Mouse (Mus musculus) mouse embryonic stem cell (cell line): Measurements from ENCODE around the gene Cd52.

Experiments used
- in situ Hi-C, 2 experiments: fragments of 300-500 bp; cut with MboI; formaldehyde crosslinking; loops; 1 replicate in 1 of 2; 3 replicates in 1 of 2; pipeline ENCODE4 v1.14.3; 2019 to 2020; ENCODE audit warnings: low sequenced_read_pairs in 2 of 2, low pct_unique_long_range_greater_than_20kb in 1 of 2, mixed read lengths in 1 of 2; ENCODE audit not compliant: unreplicated experiment in 1 of 2

The Cd52 gene

GRCm38 (mm10) chr4:134120916-134121315 is 26.0 kb upstream of the Cd52 start:
- in situ Hi-C loops: no loop called here

DNA sequence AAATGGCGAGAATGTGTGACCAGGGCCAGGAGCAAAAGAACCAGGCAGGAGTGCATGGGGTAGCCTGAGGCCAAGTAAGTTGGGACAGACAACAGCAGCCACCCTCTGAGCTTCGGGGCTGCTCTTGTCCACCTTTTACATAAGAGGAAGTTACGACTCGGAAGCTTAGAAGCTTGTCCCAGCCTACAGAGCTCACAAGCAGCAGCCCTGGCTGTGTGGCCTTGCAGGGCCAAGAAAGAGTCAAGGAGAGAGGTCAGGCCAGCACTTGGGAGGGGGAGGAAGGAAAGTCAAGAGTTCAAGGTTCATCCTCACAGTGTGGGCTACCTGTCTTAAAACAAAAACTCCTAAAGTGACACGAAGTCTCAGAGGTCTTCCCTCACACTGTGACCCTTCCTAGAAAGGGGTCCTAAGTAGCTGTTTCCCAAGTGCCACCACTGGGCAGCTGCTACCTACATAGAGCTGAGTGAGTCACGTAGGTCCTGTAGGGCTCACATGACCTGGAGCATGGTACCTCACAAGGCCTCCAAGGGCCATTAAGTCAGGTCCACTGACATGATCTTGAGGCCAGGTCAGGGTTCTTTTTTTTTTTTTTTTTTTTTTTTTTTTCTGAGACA is 25.4 kb upstream of the Cd52 start:
- in situ Hi-C loops: no loop called here

- in situ Hi-C loops: no loop called here
Measured at GRCm38 (mm10) chr4:134119644-134120043, 24.8 kb upstream of the Cd52 start.

DNA sequence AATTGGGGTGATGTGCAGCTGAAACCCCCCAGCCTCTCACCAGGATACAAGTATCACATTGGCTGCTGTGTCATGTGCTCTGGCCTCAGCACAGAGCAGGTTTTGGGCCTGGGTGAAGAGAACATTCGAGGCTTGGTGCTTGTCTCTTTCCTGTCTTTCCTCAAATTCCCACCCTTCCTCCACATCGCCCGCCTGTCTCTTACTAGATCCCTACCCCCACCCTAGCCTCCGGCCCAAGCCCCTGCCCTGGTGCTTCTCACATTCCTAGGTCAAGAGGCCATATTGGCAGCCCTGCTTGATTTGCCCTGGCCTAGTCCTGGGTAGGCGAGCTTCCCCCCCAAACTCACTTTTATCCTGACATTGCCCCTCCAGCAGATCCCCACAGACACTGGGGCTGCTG is 24.2 kb upstream of the Cd52 start:
- in situ Hi-C loops: no loop called here

- in situ Hi-C loops: no loop called here
Measured at GRCm38 (mm10) chr4:134118126-134118800, 23.4 kb upstream of the Cd52 start.

- in situ Hi-C loops: no loop called here
Measured at GRCm38 (mm10) chr4:134117012-134117411, 22.1 kb upstream of the Cd52 start.

DNA sequence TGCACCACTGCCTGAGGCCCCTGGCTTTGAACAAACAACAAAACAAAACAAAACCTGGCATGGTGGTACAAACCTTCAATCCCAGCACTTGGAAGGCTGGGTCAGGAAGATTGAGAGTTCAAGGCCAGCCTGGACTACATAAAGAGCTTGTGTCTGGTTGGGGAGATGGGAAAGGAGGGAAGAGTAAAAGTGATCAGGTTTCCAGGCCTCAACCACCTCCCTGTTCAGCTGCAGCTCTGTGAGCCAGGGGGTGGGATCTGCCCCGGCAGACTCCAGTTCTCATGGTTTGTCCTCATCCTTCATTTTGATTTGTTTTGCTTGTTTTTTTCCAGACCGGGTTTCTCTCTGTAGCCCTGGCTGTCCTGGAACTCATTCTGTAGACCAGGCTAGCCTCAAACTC is 21.6 kb upstream of the Cd52 start:
- in situ Hi-C loops: no loop called here

- in situ Hi-C loops: no loop called here
Measured at GRCm38 (mm10) chr4:134115215-134116144, 20.6 kb upstream of the Cd52 start.

DNA sequence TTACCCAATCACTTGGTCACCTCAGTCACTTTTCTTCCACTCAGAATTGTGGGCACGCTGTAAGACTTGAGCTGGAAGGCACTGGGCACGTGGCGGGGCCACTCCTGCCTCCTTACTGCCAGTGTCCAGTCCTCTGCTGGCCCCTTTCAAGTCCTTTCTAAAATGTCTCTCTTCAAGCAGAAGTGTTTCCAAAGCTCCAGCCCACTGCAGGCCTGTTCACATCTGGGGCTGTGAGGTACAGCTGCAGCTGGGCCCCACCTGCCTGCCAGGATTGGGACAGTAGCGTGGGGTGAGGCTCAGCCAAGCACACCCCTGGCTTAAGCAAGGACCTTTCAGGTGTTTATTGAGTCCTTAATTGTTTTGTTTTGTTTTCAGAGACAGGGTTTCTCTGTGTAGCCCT is 19.2 kb upstream of the Cd52 start:
- in situ Hi-C loops: no loop called here

DNA sequence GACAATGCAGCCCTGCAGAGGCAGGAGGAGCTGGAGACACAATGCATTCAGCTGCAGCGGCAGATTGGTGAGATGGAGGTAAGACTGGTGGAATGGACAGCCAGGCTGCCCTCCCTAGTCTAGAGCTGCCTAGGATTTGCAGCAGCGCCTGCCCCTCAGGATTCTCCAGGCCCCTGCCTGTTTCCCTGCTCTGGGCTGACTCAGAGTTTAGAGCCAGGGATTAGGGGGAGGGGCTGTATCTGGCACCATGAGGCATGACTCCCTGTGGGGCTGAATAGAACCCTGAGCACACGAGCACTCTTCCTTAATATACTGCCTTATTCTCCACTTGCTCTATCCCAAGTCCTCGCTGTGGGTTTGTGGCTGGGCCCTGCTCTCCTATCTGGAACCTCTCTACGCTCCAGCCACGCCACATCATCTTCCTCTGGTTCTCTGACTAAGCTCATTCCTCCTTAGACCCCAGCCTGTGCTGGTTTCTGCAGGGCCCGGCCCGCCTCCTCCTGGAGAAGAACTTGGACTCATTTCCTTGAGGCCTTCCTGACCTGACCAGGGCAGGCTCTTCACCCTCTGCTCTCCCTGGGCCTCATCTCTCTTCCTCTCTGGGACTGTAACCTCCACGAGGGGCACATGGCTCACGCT is 18.6 kb upstream of the Cd52 start:
- in situ Hi-C loops: no loop called here

DNA sequence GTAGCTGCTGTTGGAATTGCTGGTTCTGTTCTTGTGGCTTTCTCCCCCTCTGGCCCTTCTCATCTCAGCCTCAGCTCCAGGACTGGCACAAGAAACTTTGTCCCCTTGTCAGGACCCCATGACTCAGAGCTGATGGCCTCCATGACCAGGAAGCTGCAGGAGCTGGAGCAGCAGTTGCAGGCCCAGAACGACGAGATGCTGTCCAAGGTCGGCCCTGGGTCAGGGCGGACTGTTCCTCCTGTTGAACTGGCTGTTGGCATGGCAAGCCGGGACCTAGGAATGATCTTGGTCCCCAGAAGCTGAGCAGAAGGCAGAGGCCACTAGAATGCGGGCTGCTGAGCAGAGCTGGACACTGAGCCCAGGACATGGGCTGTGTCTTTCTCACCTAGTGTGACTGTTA is 17.5 kb upstream of the Cd52 start:
- in situ Hi-C loops: no loop called here

DNA sequence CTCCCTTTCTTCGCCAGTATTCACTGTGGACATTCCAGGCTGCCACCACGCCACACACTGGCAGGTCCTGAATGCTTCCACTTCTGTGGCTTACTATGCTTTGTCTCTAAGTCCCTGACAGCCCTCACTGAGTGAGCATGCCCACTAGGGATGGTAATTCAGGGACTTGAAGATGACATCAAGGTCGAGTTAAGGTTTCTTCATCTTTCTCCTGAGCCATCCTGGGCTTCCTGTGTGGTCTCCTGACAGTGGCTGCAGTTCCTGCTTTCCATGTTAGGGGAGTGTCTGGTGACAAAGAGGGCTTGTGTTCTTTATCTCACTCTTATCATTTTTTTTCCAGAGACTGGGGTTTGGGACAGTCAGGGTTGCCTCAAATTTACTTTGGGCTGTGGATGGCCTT is 15.8 kb upstream of the Cd52 start:
- in situ Hi-C loops: no loop called here

DNA sequence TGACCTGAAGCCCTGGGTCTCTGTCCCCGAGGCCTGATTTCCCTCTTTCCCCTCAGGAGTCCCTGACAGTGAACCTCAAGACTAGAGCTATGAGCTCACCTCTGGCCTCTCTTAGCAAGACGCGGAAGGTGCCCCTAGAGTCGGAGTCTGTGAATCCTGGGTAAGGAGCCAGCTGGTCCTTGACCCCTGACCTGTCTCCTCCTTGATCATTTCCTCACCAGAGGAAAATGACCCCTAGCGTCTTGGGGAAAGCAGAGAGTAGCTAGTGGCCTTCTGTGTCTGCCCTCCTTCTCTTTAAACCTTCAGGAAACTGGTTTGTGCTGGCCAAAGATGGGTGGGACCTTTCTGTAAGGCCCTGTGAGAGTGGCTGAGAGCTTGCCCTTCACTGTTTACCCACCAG is 13.3 kb upstream of the Cd52 start:
- in situ Hi-C loops: no loop called here

DNA sequence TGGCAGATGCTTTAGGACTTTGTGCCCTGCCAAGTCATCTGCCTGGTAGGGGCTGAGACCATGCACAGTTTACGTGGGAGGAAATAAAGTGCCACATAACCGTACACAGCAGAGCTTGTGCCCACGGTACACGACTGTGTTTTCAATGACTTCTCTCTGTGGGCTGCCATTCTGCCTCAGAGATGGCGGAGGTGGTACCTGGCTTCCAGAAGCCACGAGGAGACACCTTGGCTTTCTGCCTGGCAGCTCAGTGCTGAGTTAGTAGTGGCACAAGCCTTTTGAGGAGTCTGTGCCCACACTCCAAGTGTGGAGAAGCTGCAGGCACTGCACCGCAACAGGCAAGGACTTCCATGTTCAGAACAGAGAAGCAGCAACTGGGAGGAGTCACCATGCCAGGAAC is 12.8 kb upstream of the Cd52 start:
- in situ Hi-C loops: no loop called here

DNA sequence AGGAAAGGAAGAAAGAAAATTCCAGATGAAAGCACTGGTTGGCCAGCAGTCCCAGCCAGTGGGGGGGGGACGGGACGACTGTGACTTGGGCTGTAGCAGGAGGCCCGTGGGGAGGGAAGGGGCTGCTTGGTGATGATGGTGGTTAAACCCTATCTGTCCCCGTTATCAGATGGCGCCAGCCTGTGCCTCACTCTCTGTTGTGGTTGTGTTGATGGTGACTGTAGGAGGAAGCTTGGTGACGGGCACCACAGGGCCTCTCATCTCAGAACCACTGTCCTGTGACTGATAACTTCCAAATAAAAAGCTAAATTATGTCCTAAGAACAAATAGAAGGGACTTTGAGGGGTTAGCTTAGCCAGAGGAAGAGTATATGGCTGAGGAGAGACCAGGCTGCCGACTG is 11.2 kb upstream of the Cd52 start:
- in situ Hi-C loops: no loop called here

DNA sequence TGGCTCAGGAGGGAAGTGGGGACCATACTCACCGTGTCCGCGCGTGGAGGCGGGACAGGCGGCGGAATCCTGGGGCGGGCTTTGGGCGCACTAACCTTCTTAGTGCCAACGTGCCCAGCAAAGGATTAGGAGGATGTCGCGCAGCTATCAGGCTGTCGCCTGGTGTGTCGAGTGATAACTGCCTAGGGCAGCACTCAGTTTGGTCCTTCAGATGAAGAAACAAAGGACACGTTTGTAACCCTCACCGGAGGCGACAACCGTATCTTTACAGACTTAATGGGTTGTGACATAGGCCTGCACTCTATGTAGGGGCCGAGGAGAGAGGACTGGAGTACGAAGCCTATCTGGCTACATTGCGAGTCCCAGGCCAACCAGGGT is 7.8 kb upstream of the Cd52 start:
- in situ Hi-C loops: no loop called here

DNA sequence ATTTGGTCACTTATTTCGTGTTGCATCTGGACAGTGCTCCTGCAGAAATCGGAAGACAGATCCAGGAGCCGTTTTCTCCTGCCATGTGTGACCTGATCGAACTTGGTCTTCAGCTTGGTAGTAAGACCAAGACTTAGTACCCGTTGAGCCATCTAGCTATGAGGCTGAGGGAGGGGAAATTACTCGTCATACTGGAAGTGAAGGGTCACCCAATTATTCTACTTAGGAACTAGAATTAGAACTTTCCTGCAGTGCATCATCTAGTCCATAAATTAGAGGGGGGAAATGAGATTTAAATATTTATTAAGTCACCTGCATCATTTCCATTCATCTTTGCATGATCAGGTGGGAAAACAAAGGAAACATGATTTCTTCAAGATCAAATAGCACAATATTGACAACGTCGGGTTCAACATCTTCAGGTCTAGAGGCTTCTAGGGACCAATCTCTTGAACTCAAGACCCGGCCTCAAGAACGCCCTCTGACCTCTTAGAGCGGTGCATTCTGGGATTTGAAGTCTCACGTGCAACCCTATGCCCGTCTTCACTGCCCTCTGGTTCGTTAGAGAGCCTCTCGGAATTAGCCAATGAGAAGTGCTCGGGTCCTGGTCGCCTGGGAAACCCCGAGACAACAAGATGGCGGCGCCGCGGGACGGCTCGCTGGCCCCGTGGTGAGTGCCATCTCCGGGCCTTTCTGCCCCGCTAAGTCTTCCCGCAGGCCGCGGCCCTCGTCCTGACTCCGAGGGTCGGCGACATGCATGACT is 7.3 kb upstream of the Cd52 start, which contains the start of gene Ubxn11:
TSS of gene Ubxn11 (plus strand) at position 592 of the 763 bp plus-strand sequence.
- in situ Hi-C loops: no loop called here

GRCm38 (mm10) chr4:134100245-134100644 is 5.4 kb upstream of the Cd52 start:
- in situ Hi-C loops: no loop called here
